Mouse (Mus musculus) central nervous system, embryonic 14 days (tissue): Measurements from ENCODE around the gene Fcgr4. TPM values are rescaled to one million over a fixed set of nuclear protein-coding genes. Genes with fewer than 3 reads are reported as not detected.

ENCODE experiments used
- polyA plus RNA-seq: library from polyadenylated mRNA; depleted of rRNA; stranded (reverse); fragments of >200 nt; gene quantifications from 2 replicates; pipeline ENCODE4 v1.2.3, GENCODE M21; 2012; rRNA removed

Fcgr4 gene
- 1.4 and 1.6 TPM in 2 replicates for polyA plus RNA-seq

GRCm38 (mm10) chr1:171018737-171019136, at the start of gene Fcgr4:
TSS of gene Fcgr4 (plus strand) at chr1:171018920.

GRCm38 (mm10) chr1:170976447-170976846, 42.3 kb upstream of the Fcgr4 start, which contains the start of gene Fcgr2b:
TSS of gene Fcgr2b (minus strand) at chr1:170976547.

GRCm38 (mm10) chr1:171064491-171065242, 45.9 kb downstream of the Fcgr4 start, which contains the start of gene Fcgr3:
TSS of gene Fcgr3 (minus strand) at chr1:171064935.

Other genes with a start within 250 kb of the Fcgr4 start
- 9.2 and 10.0 TPM in 2 replicates for gene Atf6, start 151.1 kb upstream of the Fcgr4 start, polyA plus RNA-seq
- 0.61 and 0.75 TPM in 2 replicates for gene Gm26620, start 133.9 kb upstream of the Fcgr4 start, polyA plus RNA-seq
- 45.6 and 51.0 TPM in 2 replicates for gene Dusp12, start 133.4 kb upstream of the Fcgr4 start, polyA plus RNA-seq
- gene Fcrlb, start 106.0 kb upstream of the Fcgr4 start, polyA plus RNA-seq = 0.15 and 0.35 TPM in 2 replicates
- not detected in 2 replicates for gene Fcrla, start 91.3 kb upstream of the Fcgr4 start, polyA plus RNA-seq
- 1.4 and 1.8 TPM in 2 replicates for gene Fcgr2b, start 42.4 kb upstream of the Fcgr4 start, polyA plus RNA-seq
- gene Fcgr3, start 46.0 kb downstream of the Fcgr4 start, polyA plus RNA-seq = 8.3 and 8.7 TPM in 2 replicates
- 11.1 and 11.3 TPM in 2 replicates for gene Cfap126, start 95.0 kb downstream of the Fcgr4 start, polyA plus RNA-seq
- gene Sdhc, start 131.7 kb downstream of the Fcgr4 start, polyA plus RNA-seq = 260 and 262 TPM in 2 replicates
- gene Mpz, start 131.8 kb downstream of the Fcgr4 start, polyA plus RNA-seq = 3.0 and 10.7 TPM in 2 replicates
- gene Pcp4l1, start 177.3 kb downstream of the Fcgr4 start, polyA plus RNA-seq = 16.8 and 17.0 TPM in 2 replicates
- 0.09 and 0.16 TPM in 2 replicates for gene Nr1i3, start 195.1 kb downstream of the Fcgr4 start, polyA plus RNA-seq
- 34.4 and 36.0 TPM in 2 replicates for gene Tomm40l, start 203.6 kb downstream of the Fcgr4 start, polyA plus RNA-seq
- gene Apoa2, start 206.1 kb downstream of the Fcgr4 start, polyA plus RNA-seq = 2.5 and 3.0 TPM in 2 replicates
- gene Fcer1g, start 215.4 kb downstream of the Fcgr4 start, polyA plus RNA-seq = 24.0 and 25.7 TPM in 2 replicates
- 3.6 and 4.8 TPM in 2 replicates for gene Adamts4, start 231.5 kb downstream of the Fcgr4 start, polyA plus RNA-seq
- 169 and 171 TPM in 2 replicates for gene Ndufs2, start 232.5 kb downstream of the Fcgr4 start, polyA plus RNA-seq